9 mouse cellular contexts compared by ENCODE assay signal in the genomic region with DNA sequence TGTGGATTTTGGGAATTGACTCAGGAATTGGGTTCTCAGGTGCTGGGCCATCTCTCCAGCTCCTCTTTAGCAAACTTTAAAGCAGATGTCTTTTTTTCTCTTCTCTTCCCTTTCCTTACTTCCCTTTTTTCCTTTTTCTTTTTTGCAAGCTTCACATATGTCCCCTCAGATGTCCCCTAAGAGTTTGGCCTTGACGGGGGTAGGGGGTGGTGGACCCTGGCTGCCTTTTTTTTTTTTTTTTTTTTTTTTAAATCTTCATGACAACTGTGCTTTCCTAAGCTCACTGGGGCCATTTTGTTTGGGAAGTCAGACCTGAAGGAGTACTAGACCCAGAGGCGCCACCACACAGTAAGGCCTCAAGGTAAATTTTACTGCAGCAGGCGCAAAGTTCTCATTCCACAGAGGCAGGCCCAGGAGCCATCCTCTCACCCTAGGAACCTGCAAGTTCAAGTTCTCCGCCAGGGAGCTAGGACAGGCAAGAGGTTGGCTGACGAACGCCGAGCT. TPM values are rescaled to one million over a fixed set of nuclear protein-coding genes. Genes with fewer than 3 reads are reported as not detected.
A peak's percentile ranks its signal among the peaks of the same experiment; 100 is the strongest.
DNase-seq lines count a peak whose midpoint lies in the region; ATAC-seq and TF ChIP-seq lines count a peak whose summit lies in the region.
"Had no signal": no experiment of that assay in that cellular context is flagged by ENCODE, and none has a peak within 500 bp of the region (broad histone marks: within the 10 kb centered on the region; RNA-seq: fewer than 3 reads in every experiment).

No protein-coding gene starts in this region.

- peaks cover 6% of the 10 kb centered on the region; the same call in 1 of the 2 replicates for H3K79me2 ChIP-seq in liver, adult 2 months (ENCODE audit: control insufficient read depth, insufficient read depth, low read length)

- no peak for TF ChIP-seq POLR2A in liver, adult 2 months (IDR thresholded peaks at IDR 0.05; ENCODE audit: extremely low read depth, insufficient read depth, low read length)

- no peaks in the 10 kb centered on the region for H3K27me3 ChIP-seq in liver, adult 2 months (ENCODE audit: control insufficient read depth, insufficient read depth, low read length)
- no peaks in the 10 kb centered on the region for H3K27me3 ChIP-seq in embryonic facial prominence, embryonic 13.5 days
- H3K27me3 ChIP-seq in intestine, embryonic 14.5 days (replicated peaks; ENCODE audit: control insufficient read depth, insufficient read depth, low read length) = no peaks in the 10 kb centered on the region
- no peaks in the 10 kb centered on the region for H3K27me3 ChIP-seq in neural tube, embryonic 12.5 days (replicated peaks)

- peak overlapping the region; percentile 92 for H3K4me3 ChIP-seq in liver, adult 2 months (ENCODE audit: insufficient read depth, low read depth, low read length)
- H3K4me3 ChIP-seq in embryonic facial prominence, embryonic 13.5 days = peak overlapping the region; percentile 94
- H3K4me3 ChIP-seq in intestine, embryonic 14.5 days (ENCODE audit: low read depth, low read length) = peak overlapping the region; percentile 62
- peak overlapping the region; percentile 79 for H3K4me3 ChIP-seq in neural tube, embryonic 12.5 days

- H3K4me1 ChIP-seq in liver, adult 2 months (ENCODE audit: control insufficient read depth, insufficient read depth, low read length) = no peaks in the 10 kb centered on the region; the same call in 1 of the 2 replicates
- peaks cover 10% of the 10 kb centered on the region for H3K4me1 ChIP-seq in embryonic facial prominence, embryonic 13.5 days
- H3K4me1 ChIP-seq in intestine, embryonic 14.5 days (replicated peaks; ENCODE audit: control insufficient read depth, insufficient read depth, low read length) = peaks cover 6% of the 10 kb centered on the region; the same call in 1 of the 2 replicates
- H3K4me1 ChIP-seq in neural tube, embryonic 12.5 days = peaks cover 10% of the 10 kb centered on the region

- no peak for TF ChIP-seq CTCF in liver, adult 2 months (IDR thresholded peaks at IDR 0.05; ENCODE audit: low read depth, low read length)

- H3K27ac ChIP-seq in liver, adult 2 months (replicated peaks; ENCODE audit: insufficient read depth, low read depth, low read length) = peak overlapping the region; percentile 93
- peak overlapping the region; percentile 97 for H3K27ac ChIP-seq in embryonic facial prominence, embryonic 13.5 days
- peak overlapping the region; percentile 98 for H3K27ac ChIP-seq in intestine, embryonic 14.5 days (ENCODE audit: low read depth)
- H3K27ac ChIP-seq in neural tube, embryonic 12.5 days = peak overlapping the region; percentile 93

- ATAC-seq in embryonic facial prominence, embryonic 13.5 days (ENCODE audit: insufficient number of reproducible peaks, insufficient read depth, low FRiP score, low TSS enrichment, low read depth) = no peak
- ATAC-seq in intestine, embryonic 14.5 days (replicated peaks; ENCODE audit: low FRiP score, low TSS enrichment, low read depth) = peak; percentile 30
- ATAC-seq in neural tube, embryonic 12.5 days (ENCODE audit: low FRiP score, low read depth) = no peak

- peak overlapping the region; percentile 76 for H3K9ac ChIP-seq in liver, adult 2 months (ENCODE audit: low read depth, low read length)
- peak overlapping the region; percentile 96 for H3K9ac ChIP-seq in embryonic facial prominence, embryonic 13.5 days
- H3K9ac ChIP-seq in intestine, embryonic 14.5 days (ENCODE audit: low read length) = peak overlapping the region; percentile 74
- peak overlapping the region; percentile 74 for H3K9ac ChIP-seq in neural tube, embryonic 12.5 days

- H3K4me2 ChIP-seq in embryonic facial prominence, embryonic 13.5 days = peak overlapping the region; percentile 66
- H3K4me2 ChIP-seq in intestine, embryonic 14.5 days (ENCODE audit: low read length) = peak overlapping the region; percentile 60
- H3K4me2 ChIP-seq in neural tube, embryonic 12.5 days (replicated peaks) = peak overlapping the region; percentile 93

- WGBS in liver, adult 2 months = 6% methylated on average over 7 of the region's 7 CpGs
- 5% methylated on average over 7 of the region's 7 CpGs for WGBS in embryonic facial prominence, embryonic 13.5 days
- 2% methylated on average over 7 of the region's 7 CpGs for WGBS in intestine, embryonic 14.5 days
- under 1% methylated on average over 7 of the region's 7 CpGs for WGBS in neural tube, embryonic 12.5 days

- H3K36me3 ChIP-seq in liver, adult 2 months (ENCODE audit: control insufficient read depth, insufficient read depth, low read length) = no peaks in the 10 kb centered on the region
- H3K36me3 ChIP-seq in embryonic facial prominence, embryonic 13.5 days = no peaks in the 10 kb centered on the region
- no peaks in the 10 kb centered on the region for H3K36me3 ChIP-seq in intestine, embryonic 14.5 days (ENCODE audit: control insufficient read depth, insufficient read depth, low read length)
- H3K36me3 ChIP-seq in neural tube, embryonic 12.5 days = no peaks in the 10 kb centered on the region

- no peak for DNase-seq in liver, adult 2 months (ENCODE audit: extremely low read depth, low read depth, low spot score)
- no peak for DNase-seq in liver
- no peak for DNase-seq in intestine, embryonic 14.5 days (ENCODE audit: low spot score)
- no peak for DNase-seq in layer of hippocampus, adult 18-20 months (ENCODE audit: low spot score in 2 of 2)
- no peak for DNase-seq in kidney, adult 18-20 months
- DNase-seq in right cerebral cortex, adult 2 months (ENCODE audit: low spot score in 2 of 2) = no peak

- no peaks in the 10 kb centered on the region for H3K9me3 ChIP-seq in embryonic facial prominence, embryonic 13.5 days
- no peaks in the 10 kb centered on the region for H3K9me3 ChIP-seq in intestine, embryonic 14.5 days (ENCODE audit: control insufficient read depth, low read length)
- no peaks in the 10 kb centered on the region for H3K9me3 ChIP-seq in neural tube, embryonic 12.5 days

RNA-seq across cellular contexts. Expression of a gene that starts 0.8 kb away (rescaled TPM):
- 25.8 and 27.7 TPM in 2 replicates for total RNA-seq in liver, adult 2 months (2014; rRNA removed)
- polyA plus RNA-seq in liver, adult 2 months (2012; rRNA removed) = 2.4 and 2.6 TPM in 2 replicates
- 17.1 and 20.7 TPM in 2 replicates for polyA plus RNA-seq in embryonic facial prominence, embryonic 13.5 days (2015; fragmentation: Nextera tagmentation; extraction: Ambion mirVana)
- 37.5 and 39.7 TPM in 2 replicates for polyA plus RNA-seq in intestine, embryonic 14.5 days (2014; fragmentation: Nextera tagmentation; extraction: Ambion mirVana)
- 15.6 and 18.2 TPM in 2 replicates for polyA plus RNA-seq in neural tube, embryonic 12.5 days (2016; fragmentation: Nextera tagmentation; extraction: Ambion mirVana)
- total RNA-seq in layer of hippocampus, adult 18-20 months (2021) = 10 to 100 TPM; 64.9 to 69.9 TPM

RNA-seq across cellular contexts. Expression of a gene that starts 5.0 kb away (rescaled TPM):
- not detected in 2 replicates for total RNA-seq in liver, adult 2 months (2014; rRNA removed)
- polyA plus RNA-seq in liver, adult 2 months (2012; rRNA removed) = not detected in 2 replicates
- polyA plus RNA-seq in embryonic facial prominence, embryonic 13.5 days (2015; fragmentation: Nextera tagmentation; extraction: Ambion mirVana) = not detected in 2 replicates
- not detected in 2 replicates for polyA plus RNA-seq in intestine, embryonic 14.5 days (2014; fragmentation: Nextera tagmentation; extraction: Ambion mirVana)
- not detected in 2 replicates for polyA plus RNA-seq in neural tube, embryonic 12.5 days (2016; fragmentation: Nextera tagmentation; extraction: Ambion mirVana)
- not detected for total RNA-seq in layer of hippocampus, adult 18-20 months (2021)
- total RNA-seq: left cerebral cortex, postnatal 4 days had no signal

RNA-seq across cellular contexts. Expression of a gene that starts 17.4 kb away (rescaled TPM):
- total RNA-seq in liver, adult 2 months (2014; rRNA removed) = 2.9 and 3.6 TPM in 2 replicates
- 1.0 and 1.8 TPM in 2 replicates for polyA plus RNA-seq in liver, adult 2 months (2012; rRNA removed)
- polyA plus RNA-seq in embryonic facial prominence, embryonic 13.5 days (2015; fragmentation: Nextera tagmentation; extraction: Ambion mirVana) = 35.6 and 39.3 TPM in 2 replicates
- polyA plus RNA-seq in intestine, embryonic 14.5 days (2014; fragmentation: Nextera tagmentation; extraction: Ambion mirVana) = 16.3 and 17.8 TPM in 2 replicates
- polyA plus RNA-seq in neural tube, embryonic 12.5 days (2016; fragmentation: Nextera tagmentation; extraction: Ambion mirVana) = 17.3 and 17.7 TPM in 2 replicates
- 10 to 100 TPM; 16.2 to 16.4 TPM for total RNA-seq in layer of hippocampus, adult 18-20 months (2021)
